Mouse (Mus musculus) forebrain, embryonic 11.5 days (tissue): Measurements from ENCODE around the gene Baz2a. TPM values are rescaled to one million over a fixed set of nuclear protein-coding genes. Genes with fewer than 3 reads are reported as not detected.
"Not testable (repeated sequence)": the region's sequence is repeated elsewhere in the genome, so short reads cannot be mapped to it uniquely, and the experiment has no call there.

Source experiments
- ATAC-seq: fragments of 200-750 bp; cut with Nextera tagmentation; replicated peaks from 2 replicates; pipeline ENCODE4 v1.8.0; 2017; ENCODE audit warnings: moderate TSS enrichment; ENCODE audit not compliant: low FRiP score
- DNase-seq: peaks from one replicate; pipeline ENCODE4 v3.0.0-alpha.2; 2017; ENCODE audit warnings: low spot score
- H3K27ac ChIP-seq: fragments of 300-500 bp; sonication (generic); 2 replicates; pipeline ENCODE4 v1.5.1; 2014; ENCODE audit warnings: low read depth, low read length
- H3K27me3 ChIP-seq: fragments of 300-500 bp; sonication (generic); 2 replicates; pipeline ENCODE4 v1.6.1; 2014; ENCODE audit warnings: mild to moderate bottlenecking, low read length, mixed read lengths; ENCODE audit not compliant: control insufficient read depth, insufficient read depth
- H3K36me3 ChIP-seq: fragments of 300-500 bp; sonication (generic); 2 replicates; pipeline ENCODE4 v1.6.1; 2014; ENCODE audit warnings: mild to moderate bottlenecking, low read length, moderate library complexity, mixed read lengths; ENCODE audit not compliant: control insufficient read depth, insufficient read depth
- H3K4me1 ChIP-seq: fragments of 300-500 bp; sonication (generic); replicated peaks from 2 replicates; pipeline ENCODE4 v1.6.1; 2014; ENCODE audit warnings: low read length, mixed read lengths; ENCODE audit not compliant: control insufficient read depth, insufficient read depth
- H3K4me2 ChIP-seq: fragments of 300-500 bp; sonication (generic); 2 replicates; pipeline ENCODE4 v1.6.1; 2014; ENCODE audit warnings: low read depth, mild to moderate bottlenecking, low read length, moderate library complexity, mixed read lengths; ENCODE audit not compliant: severe bottlenecking
- H3K4me3 ChIP-seq: fragments of 300-500 bp; sonication (generic); 2 replicates; pipeline ENCODE4 v1.5.1; 2014; ENCODE audit warnings: low read depth, low read length
- H3K9ac ChIP-seq: fragments of 300-500 bp; sonication (generic); 2 replicates; pipeline ENCODE4 v1.6.1; 2014; ENCODE audit warnings: low read length
- H3K9me3 ChIP-seq: fragments of 300-500 bp; sonication (generic); 2 replicates; pipeline ENCODE4 v1.6.1; 2016; ENCODE audit warnings: low read length, mixed read lengths; ENCODE audit not compliant: control insufficient read depth
- WGBS: fragments of 180-500 bp; shearing (Covaris S2); extraction: QIAGEN DNeasy Blood & Tissue Kit; methylation state at CpG from one replicate; pipeline ENCODE4 v1.1.7; 2014; 5-methylcytosine and 5-hydroxymethylcytosine counted together
- polyA plus RNA-seq: library from polyadenylated mRNA; unstranded; fragments of >200 nt; fragmentation: Nextera tagmentation; extraction: Ambion mirVana; gene quantifications from 2 replicates; pipeline ENCODE4 v1.2.1, GENCODE M21; 2014

Baz2a gene
- polyA plus RNA-seq, 1 experiment from 2014 or later: 20.9 TPM

GRCm38 (mm10) chr10:128140236-128140952, 49.0 kb downstream of the Baz2a start:
- Histone ChIP-seq H3K36me3 (no peaks in the 10 kb centered on the region), H3K4me3 (no peak overlapping the region), H3K27ac (no peak overlapping the region), H3K9me3 (no peaks in the 10 kb centered on the region), H3K4me1 (no peaks in the 10 kb centered on the region), H3K4me2 (no peak overlapping the region), H3K9ac (no peak overlapping the region), H3K27me3 (no peaks in the 10 kb centered on the region)
- WGBS: 74% methylated on average over 12 of the region's 12 CpGs
- no peak for DNase-seq
- ATAC-seq: no peak

- no peak overlapping the region for H3K4me3 ChIP-seq
- H3K9ac ChIP-seq: no peak overlapping the region
- ATAC-seq (no peak), DNase-seq (no peak)
- H3K4me2 ChIP-seq: no peak overlapping the region
- 84% methylated on average over 2 of the region's 2 CpGs for WGBS
- no peaks in the 10 kb centered on the region for H3K27me3 ChIP-seq
- H3K9me3 ChIP-seq: no peaks in the 10 kb centered on the region
- no peak overlapping the region for H3K27ac ChIP-seq
- no peaks in the 10 kb centered on the region for H3K36me3 ChIP-seq
- no peaks in the 10 kb centered on the region for H3K4me1 ChIP-seq
Observed at GRCm38 (mm10) chr10:128142165-128142564, 50.8 kb downstream of the Baz2a start.

GRCm38 (mm10) chr10:128143659-128144058, 52.3 kb downstream of the Baz2a start:
- Histone ChIP-seq H3K36me3 (no peaks in the 10 kb centered on the region), H3K27ac (no peak overlapping the region), H3K4me1 (no peaks in the 10 kb centered on the region), H3K9ac (no peak overlapping the region), H3K4me3 (no peak overlapping the region), H3K27me3 (no peaks in the 10 kb centered on the region), H3K9me3 (no peaks in the 10 kb centered on the region), H3K4me2 (no peak overlapping the region)
- ATAC-seq (no peak), DNase-seq (no peak)
- 78% methylated on average over 4 of the region's 4 CpGs for WGBS

- no peak overlapping the region for H3K4me3 ChIP-seq
- no peak overlapping the region for H3K9ac ChIP-seq
- WGBS: 71% methylated on average over 2 of the region's 2 CpGs
- ATAC-seq (no peak), DNase-seq (no peak)
- no peaks in the 10 kb centered on the region for H3K36me3 ChIP-seq
- H3K27ac ChIP-seq: no peak overlapping the region
- H3K4me2 ChIP-seq: no peak overlapping the region
- no peaks in the 10 kb centered on the region for H3K9me3 ChIP-seq
- H3K27me3 ChIP-seq: no peaks in the 10 kb centered on the region
- no peaks in the 10 kb centered on the region; the same call in 1 of the 2 replicates for H3K4me1 ChIP-seq
Observed at GRCm38 (mm10) chr10:128144961-128145360, 53.6 kb downstream of the Baz2a start.

GRCm38 (mm10) chr10:128148789-128149365, 57.5 kb downstream of the Baz2a start:
- no peaks in the 10 kb centered on the region for H3K9me3 ChIP-seq
- H3K36me3 ChIP-seq: no peaks in the 10 kb centered on the region
- 91% methylated on average over 5 of the region's 5 CpGs for WGBS
- no peak overlapping the region for H3K27ac ChIP-seq
- ATAC-seq (no peak), DNase-seq (no peak)
- no peak overlapping the region; the same call in 1 of the 2 replicates for H3K4me2 ChIP-seq
- no peaks in the 10 kb centered on the region; the same call in 1 of the 2 replicates for H3K4me1 ChIP-seq
- no peak overlapping the region for H3K4me3 ChIP-seq
- H3K27me3 ChIP-seq: no peaks in the 10 kb centered on the region
- H3K9ac ChIP-seq: no peak overlapping the region

GRCm38 (mm10) chr10:128149592-128149991, 58.2 kb downstream of the Baz2a start:
- Histone ChIP-seq H3K4me2 (peak overlapping the region; percentile 27), H3K4me3 (no peak overlapping the region), H3K9me3 (no peaks in the 10 kb centered on the region), H3K27ac (no peak overlapping the region), H3K36me3 (no peaks in the 10 kb centered on the region), H3K9ac (no peak overlapping the region; the same call in 1 of the 2 replicates), H3K4me1 (no peaks in the 10 kb centered on the region; the same call in 1 of the 2 replicates), H3K27me3 (no peaks in the 10 kb centered on the region)
- peak; percentile 73 for DNase-seq
- WGBS: 1% methylated on average over 5 of the region's 5 CpGs
- ATAC-seq: peak; percentile 83

- ATAC-seq (no peak), DNase-seq (no peak)
- H3K27me3 ChIP-seq: no peaks in the 10 kb centered on the region
- 86% methylated on average over 14 of the region's 14 CpGs for WGBS
- no peak overlapping the region for H3K4me2 ChIP-seq
- no peaks in the 10 kb centered on the region; the same call in 1 of the 2 replicates for H3K4me1 ChIP-seq
- no peak overlapping the region for H3K4me3 ChIP-seq
- H3K9ac ChIP-seq: no peak overlapping the region
- H3K36me3 ChIP-seq: no peaks in the 10 kb centered on the region
- H3K9me3 ChIP-seq: no peaks in the 10 kb centered on the region
- no peak overlapping the region for H3K27ac ChIP-seq
Observed at GRCm38 (mm10) chr10:128150941-128151340, 59.6 kb downstream of the Baz2a start.

- DNase-seq: no peak
Observed at GRCm38 (mm10) chr10:128153978-128154377, 62.6 kb downstream of the Baz2a start.

GRCm38 (mm10) chr10:128165726-128166125, 74.3 kb downstream of the Baz2a start:
- not testable (repeated sequence) for H3K4me3 ChIP-seq, DNase-seq, H3K9ac ChIP-seq, H3K36me3 ChIP-seq, H3K27ac ChIP-seq, H3K9me3 ChIP-seq, H3K27me3 ChIP-seq, H3K4me2 ChIP-seq, ATAC-seq, H3K4me1 ChIP-seq
- 86% methylated on average over 2 of the region's 3 CpGs for WGBS

More at GRCm38 (mm10) chr10:128153978-128154377, 62.6 kb downstream of the Baz2a start:
- no peaks in the 10 kb centered on the region; the same call in 1 of the 2 replicates for H3K4me1 ChIP-seq
- H3K9me3 ChIP-seq: no peaks in the 10 kb centered on the region
- no peaks in the 10 kb centered on the region for H3K27me3 ChIP-seq
- ATAC-seq: no peak
- H3K36me3 ChIP-seq: no peaks in the 10 kb centered on the region
- no peak overlapping the region for H3K4me3 ChIP-seq
- H3K4me2 ChIP-seq: no peak overlapping the region
- no peak overlapping the region for H3K27ac ChIP-seq
- no peak overlapping the region for H3K9ac ChIP-seq
- WGBS: 90% methylated on average over 3 of the region's 3 CpGs
